Mouse (Mus musculus): ENCODE results near the gene Fnbp1. TPM values are rescaled to one million over a fixed set of nuclear protein-coding genes. Genes with fewer than 3 reads are reported as not detected.

Fnbp1 gene
- total RNA-seq, 2 experiments from 2014 or later = 113 to 120 TPM

DNA sequence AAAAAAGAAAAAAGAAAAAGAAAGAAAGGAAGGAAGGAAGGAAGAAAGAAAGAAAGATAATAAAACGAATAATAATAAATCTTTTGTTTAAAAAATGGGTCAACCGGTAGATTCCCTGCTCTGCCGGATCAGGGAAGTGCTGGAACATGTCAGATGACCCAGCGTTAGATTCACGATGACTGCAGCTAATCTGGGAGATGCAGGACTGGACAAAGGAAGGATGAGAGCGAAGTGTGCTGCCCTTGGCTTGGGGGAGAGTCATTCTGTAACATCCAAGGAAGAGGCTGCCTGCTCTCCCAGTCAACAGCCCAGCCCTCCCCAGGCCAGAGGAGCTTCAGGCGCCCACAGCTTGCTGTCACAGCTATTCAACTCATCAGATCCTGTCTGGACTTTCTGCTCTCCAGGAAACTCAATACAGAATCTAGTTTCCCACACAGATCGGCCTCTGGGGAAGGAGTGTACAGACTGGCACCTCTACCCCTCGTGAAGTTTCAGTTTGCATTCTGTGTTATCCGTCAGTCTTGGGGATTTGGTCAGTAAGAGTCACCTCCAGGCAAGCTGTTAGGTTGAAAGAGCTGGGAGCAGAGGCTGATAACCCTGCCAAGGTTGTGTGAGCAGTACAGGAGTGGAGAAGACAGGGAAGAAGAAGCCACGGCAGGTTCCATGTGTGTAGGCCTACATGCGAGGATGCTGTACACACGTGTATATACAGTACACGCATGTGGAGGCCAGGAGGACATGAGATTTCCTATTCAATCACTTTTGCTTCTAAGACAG is 11.9 kb downstream of the Fnbp1 start:
- TF ChIP-seq CTCF (conservative IDR thresholded peaks at IDR 0.05) = no peak
- Histone ChIP-seq H3K4me3 (no peak overlapping the region), H3K27ac (peak overlapping the region; percentile 51; the same call in 1 of the 2 replicates)
- DNase-seq (ENCODE audit: low spot score in 2 of 2) = no peak

DNA sequence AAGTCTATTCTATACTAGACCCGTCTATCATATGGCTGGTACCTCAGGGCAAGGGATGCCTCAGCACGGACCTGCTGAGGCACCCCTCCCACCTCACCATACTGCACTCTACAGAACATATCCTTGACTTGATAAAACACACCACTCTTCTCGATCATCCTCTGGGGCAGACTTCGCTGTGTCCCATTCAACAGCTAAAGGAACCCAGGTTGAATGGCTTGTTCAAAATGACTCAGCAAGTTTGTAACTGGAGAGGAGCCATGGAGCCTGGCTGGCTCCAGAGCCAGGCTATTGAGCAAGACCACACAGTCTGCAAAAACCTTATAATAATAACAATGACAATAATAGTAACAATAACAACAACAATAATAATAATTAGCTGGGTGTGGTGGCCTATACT is 13.9 kb downstream of the Fnbp1 start:
- no peak for TF ChIP-seq CTCF (conservative IDR thresholded peaks at IDR 0.05)
- Histone ChIP-seq H3K4me3 (no peak overlapping the region), H3K27ac (peak overlapping the region; percentile 64)
- no peak for DNase-seq (ENCODE audit: low spot score in 2 of 2)

DNA sequence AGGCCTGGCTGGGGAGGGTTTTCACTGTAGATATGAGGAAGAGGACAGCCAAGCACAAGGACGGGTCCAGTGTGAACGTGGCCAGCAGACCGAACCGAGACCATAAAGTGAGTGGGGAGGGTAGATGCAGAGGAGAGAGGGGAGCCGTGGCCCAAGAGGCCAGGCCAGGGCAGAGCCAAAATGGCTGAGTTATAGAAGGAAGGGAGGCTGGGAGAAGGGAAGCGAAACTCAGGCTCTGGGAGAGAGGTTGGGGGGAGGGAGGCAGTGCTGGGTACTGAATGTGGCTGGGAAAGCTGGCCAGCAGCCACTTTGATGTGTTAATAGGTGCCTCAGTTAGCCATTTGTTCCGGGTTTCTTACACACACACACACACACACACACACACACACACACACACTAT is 14.6 kb downstream of the Fnbp1 start:
- no peak for DNase-seq (ENCODE audit: low spot score in 2 of 2)
- Histone ChIP-seq H3K27ac (peak overlapping the region; percentile 70; the same call in 1 of the 2 replicates), H3K4me3 (no peak overlapping the region)
- no peak for TF ChIP-seq CTCF (conservative IDR thresholded peaks at IDR 0.05)

DNA sequence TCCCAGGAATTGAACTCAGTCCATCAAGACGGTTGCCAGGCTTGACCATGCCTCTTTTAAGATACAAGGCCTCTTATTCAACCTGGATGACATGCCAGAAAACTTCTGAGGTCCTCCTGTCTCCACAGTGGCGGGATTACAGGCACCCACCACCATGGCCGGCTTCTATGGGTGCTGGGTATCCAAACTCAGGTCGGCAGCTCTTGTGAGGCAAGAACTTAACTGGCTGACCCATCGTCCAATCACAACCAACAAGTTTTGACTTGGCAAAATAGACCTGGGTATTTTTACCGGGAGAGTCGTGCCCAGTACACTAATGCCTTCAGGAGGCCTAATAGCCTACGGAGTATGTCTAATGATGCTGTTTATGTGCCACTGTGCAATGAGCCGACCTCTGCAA is 15.8 kb downstream of the Fnbp1 start:
- Histone ChIP-seq H3K4me3 (no peak overlapping the region), H3K27ac (peak overlapping the region; percentile 70; the same call in 1 of the 2 replicates)
- no peak for TF ChIP-seq CTCF (conservative IDR thresholded peaks at IDR 0.05)
- DNase-seq (ENCODE audit: low spot score in 2 of 2) = no peak

DNA sequence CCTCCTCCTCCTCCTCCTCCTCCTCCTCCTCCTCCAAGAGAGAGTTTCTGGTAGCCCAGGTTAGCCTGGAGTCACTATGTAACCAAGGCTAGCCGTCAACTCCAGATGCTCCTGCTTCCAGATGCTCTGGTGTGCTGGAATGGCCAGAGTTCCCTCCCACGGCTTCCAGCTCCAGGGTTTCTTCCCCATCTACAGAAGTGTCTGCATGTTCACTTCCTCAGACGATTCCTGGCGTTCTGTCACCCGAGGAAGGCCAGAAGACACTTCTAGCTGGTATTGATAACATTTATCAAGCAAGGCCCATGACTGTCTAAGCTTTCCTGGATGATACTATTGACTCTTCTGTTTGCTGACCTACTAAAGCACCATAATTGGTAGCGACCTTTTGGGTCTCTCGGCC is 16.7 kb downstream of the Fnbp1 start:
- Histone ChIP-seq H3K4me3 (no peak overlapping the region), H3K27ac (no peak overlapping the region)
- no peak for DNase-seq (ENCODE audit: low spot score in 2 of 2)
- TF ChIP-seq CTCF (conservative IDR thresholded peaks at IDR 0.05) = no peak

DNA sequence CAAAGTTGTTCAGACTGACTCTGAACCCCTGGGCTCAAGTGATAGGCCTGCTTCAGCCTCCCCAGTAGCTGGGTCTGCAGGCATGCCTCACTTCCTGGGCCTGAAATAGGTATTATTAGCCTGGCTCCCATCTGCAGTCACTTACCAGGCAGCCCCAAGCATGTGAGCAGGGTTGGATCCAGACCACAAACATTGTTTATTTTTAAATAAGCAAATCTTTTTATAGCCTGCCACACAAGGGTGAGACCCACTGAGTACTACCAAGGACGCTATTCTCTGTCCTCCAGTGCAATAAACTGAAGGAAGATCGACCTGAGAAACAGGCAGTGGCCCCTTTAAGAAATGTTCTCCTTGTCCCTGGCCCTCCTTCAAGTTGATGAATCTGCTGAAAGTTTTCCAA is 17.1 kb downstream of the Fnbp1 start:
- no peak for TF ChIP-seq CTCF (conservative IDR thresholded peaks at IDR 0.05)
- Histone ChIP-seq H3K27ac (peak overlapping the region; percentile 52), H3K4me3 (no peak overlapping the region)
- DNase-seq (ENCODE audit: low spot score in 2 of 2) = no peak

DNA sequence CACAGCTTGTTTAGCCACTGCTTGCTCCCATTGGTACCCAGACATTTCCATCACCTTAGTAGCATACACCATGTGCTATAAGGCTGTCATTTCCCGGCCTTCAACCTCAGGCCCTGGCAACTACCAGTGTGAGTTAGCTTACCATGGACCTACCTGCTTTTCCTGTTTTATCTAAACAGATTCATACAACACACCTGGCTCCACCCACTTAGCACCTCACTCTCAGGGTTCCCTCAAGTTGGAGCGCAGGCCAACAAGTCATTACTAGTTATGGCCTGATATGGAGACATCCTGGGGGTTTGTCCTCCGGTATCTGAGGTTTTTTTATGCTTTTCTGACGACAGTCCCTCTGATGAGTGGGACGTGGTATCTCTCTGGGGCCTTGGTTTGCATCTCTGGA is 18.3 kb downstream of the Fnbp1 start:
- no peak for TF ChIP-seq CTCF (conservative IDR thresholded peaks at IDR 0.05)
- Histone ChIP-seq H3K4me3 (no peak overlapping the region), H3K27ac (no peak overlapping the region)
- no peak for DNase-seq (ENCODE audit: low spot score in 2 of 2)

DNA sequence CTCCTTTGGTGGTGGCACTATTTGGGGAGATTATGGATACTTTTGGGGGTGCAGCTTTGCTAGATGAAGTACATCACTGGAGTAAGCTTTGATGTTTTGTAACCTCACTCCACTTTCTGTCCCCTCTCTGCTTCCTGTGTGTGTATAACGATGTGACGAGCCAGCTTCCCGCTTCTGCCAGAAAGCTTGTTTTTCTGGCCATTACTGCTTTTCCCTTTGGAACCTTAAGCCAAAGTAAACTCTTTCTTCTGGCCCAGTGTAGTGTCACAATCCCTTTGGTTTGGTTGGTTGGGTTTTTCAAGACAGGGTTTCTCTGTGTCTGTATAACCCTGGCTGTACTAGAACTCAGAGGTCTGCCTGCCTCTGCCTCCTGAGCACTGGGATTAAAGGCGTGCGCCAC is 19.0 kb downstream of the Fnbp1 start:
- Histone ChIP-seq H3K4me3 (no peak overlapping the region), H3K27ac (no peak overlapping the region)
- TF ChIP-seq CTCF (conservative IDR thresholded peaks at IDR 0.05) = no peak
- DNase-seq (ENCODE audit: low spot score in 2 of 2) = no peak

DNA sequence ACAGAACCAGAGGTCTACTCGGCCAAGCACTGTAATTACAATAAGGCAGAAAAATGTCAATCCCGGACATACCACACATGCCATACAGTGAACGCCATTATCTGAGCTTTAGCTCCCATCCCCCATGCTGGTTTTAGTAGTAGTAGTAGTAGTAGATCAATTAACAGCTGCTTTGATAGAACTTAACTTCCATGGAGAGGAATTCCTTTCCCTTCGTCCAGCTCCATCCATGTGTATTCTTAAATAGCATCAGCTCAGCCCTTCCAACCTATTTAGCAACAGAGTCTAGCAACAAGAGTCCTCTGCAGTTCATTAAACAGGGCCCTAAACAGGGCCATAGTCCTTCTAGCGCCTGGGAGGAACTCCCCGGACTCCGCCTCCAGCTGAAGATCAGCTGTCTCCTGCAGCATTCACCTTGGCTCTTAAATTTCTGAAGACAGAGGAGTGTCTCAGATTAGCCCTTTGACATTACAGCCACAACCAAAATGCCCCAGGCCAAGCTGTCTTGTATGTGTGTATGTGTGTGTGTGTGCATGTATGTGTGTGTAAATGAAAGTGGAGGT is 20.6 kb downstream of the Fnbp1 start:
- TF ChIP-seq CTCF (conservative IDR thresholded peaks at IDR 0.05) = no peak
- no peak for DNase-seq (ENCODE audit: low spot score in 2 of 2)
- H3K4me3 ChIP-seq = no peak overlapping the region
- H3K27ac ChIP-seq = peak overlapping the region; percentile 24; the same call in 1 of the 2 replicates

DNA sequence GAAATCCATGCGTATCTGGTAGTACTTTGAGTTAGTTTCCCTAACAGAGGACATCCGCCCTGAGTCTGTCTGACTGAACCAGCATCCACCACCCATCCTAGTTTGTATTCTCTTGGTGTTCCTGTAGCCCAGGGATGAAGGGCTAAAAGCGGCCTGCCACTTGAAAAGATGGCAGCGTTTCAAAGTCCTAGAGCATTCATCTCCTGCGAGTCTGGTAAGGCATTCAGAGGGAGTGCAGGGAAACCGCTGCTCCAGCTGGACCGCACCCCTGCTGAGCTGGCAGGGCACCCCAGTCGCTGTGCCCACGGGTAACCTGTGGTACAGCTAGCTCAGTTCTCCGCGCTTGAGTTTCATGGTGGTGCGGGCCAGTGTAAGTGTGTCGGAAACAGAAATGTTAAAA is 22.0 kb downstream of the Fnbp1 start:
- H3K27ac ChIP-seq = peak overlapping the region; percentile 82
- H3K4me3 ChIP-seq = no peak overlapping the region
- DNase-seq (ENCODE audit: low spot score in 2 of 2) = peak; percentile 53 to 82
- TF ChIP-seq CTCF (conservative IDR thresholded peaks at IDR 0.05) = no peak

DNA sequence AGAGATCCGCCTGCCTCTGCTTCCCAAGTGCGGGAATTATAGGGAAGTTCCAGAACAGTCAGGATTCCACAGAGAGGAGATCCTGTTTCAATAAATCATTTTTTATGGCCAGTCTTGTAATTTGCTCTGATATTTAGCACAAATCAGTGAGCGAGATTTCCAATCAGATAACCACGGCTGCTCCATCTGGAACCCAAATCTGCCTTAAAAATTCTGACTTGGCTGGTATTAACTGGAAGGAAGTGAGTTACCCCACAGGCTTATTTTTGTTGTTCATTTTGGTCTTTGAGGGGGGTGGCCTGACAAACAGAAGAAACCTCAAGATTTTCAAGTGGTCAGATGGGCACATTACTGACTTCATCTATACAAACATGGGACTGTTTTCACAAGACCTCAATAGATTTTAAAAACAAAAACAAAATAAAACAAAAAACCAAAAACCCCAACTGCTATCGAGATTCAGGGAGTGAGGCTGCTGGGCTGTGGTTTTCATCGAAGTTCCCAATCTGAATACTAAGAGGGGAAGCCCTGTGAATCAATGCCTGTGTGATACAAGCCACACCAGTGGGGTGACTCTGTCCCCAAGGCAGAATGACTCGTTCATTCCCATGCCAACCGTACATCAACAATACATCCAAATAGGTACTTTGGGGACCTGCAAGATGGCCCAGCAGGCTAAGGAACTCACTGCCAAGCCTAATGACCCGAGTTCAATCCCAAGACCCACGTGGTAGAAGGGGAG is 23.0 kb downstream of the Fnbp1 start:
- H3K27ac ChIP-seq = peak overlapping the region; percentile 82
- peak; percentile 36 to 56 for DNase-seq (ENCODE audit: low spot score in 2 of 2)
- no peak for TF ChIP-seq CTCF (conservative IDR thresholded peaks at IDR 0.05)

DNA sequence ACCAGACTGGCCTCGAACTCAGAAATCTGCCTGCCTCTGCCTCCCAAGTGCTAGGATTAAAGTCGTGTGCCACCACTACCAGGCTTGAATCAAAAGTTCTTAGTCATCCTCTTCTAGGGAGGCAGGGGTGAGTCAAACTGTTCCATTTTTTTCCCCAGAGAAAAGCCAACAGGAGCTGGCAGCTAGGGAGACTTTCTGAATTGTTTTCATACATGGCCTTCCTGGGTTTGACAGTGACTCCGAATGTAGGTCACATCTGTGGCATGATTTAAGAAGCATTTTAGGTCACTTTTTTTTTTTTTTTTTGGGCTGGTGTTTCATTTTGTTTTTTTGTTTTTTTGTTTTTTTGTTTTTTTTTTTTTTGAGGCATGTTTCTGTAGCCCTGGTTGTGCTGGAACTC is 23.6 kb downstream of the Fnbp1 start:
- DNase-seq (ENCODE audit: low spot score in 2 of 2) = no peak
- Histone ChIP-seq H3K4me3 (no peak overlapping the region), H3K27ac (peak overlapping the region; percentile 82)
- TF ChIP-seq CTCF (conservative IDR thresholded peaks at IDR 0.05) = no peak

More for the DNA sequence above, 23.0 kb downstream of the Fnbp1 start:
- H3K4me3 ChIP-seq = no peak overlapping the region
